Mouse (Mus musculus) olfactory bulb, adult 2 months (tissue): ENCODE data around the gene Prss35. TPM values are rescaled to one million over a fixed set of nuclear protein-coding genes. Genes with fewer than 3 reads are reported as not detected.

Experiments
- H3K27ac ChIP-seq: fragments of 200-500 bp; 2 replicates; pipeline ENCODE4 v1.5.1; 2012; ENCODE audit warnings: low read depth, low read length; ENCODE audit not compliant: insufficient read depth
- H3K4me1 ChIP-seq: fragments of 200-500 bp; 2 replicates; pipeline ENCODE4 v1.6.1; 2012; ENCODE audit warnings: low read length; ENCODE audit not compliant: control insufficient read depth, insufficient read depth
- H3K4me3 ChIP-seq: fragments of 200-500 bp; 2 replicates; pipeline ENCODE4 v1.5.1; 2012; ENCODE audit warnings: mild to moderate bottlenecking, low read depth, low read length, moderate library complexity; ENCODE audit not compliant: insufficient read depth
- CTCF ChIP-seq: fragments of 200-500 bp; IDR thresholded peaks from 2 replicates; pipeline ENCODE4 v1.5.1; 2012; ENCODE audit warnings: low read depth, mild to moderate bottlenecking, low read length, moderate library complexity; ENCODE audit not compliant: insufficient read depth
- POLR2A ChIP-seq: fragments of 200-500 bp; IDR thresholded peaks from 2 replicates; pipeline ENCODE4 v1.6.1; 2012; ENCODE audit warnings: mild to moderate bottlenecking, low read depth, low read length, moderate library complexity; ENCODE audit not compliant: insufficient read depth
- WGBS: fragments of 180-500 bp; shearing (Covaris S2); methylation state at CpG from one replicate; pipeline ENCODE4 v1.1.7; 2018; 5-methylcytosine and 5-hydroxymethylcytosine counted together
- polyA plus RNA-seq: library from polyadenylated mRNA; stranded (reverse); fragments of >200 nt; gene quantifications from 2 replicates; pipeline ENCODE4 v1.2.4, GENCODE M21; 2012; ENCODE audit warnings: low replicate concordance; ENCODE audit not compliant: missing spikeins, insufficient read depth, insufficient read length

Gene Prss35
- polyA plus RNA-seq, 1 experiment = not detected

- Histone ChIP-seq H3K27ac (no peak overlapping the region), H3K4me1 (peaks cover 8% of the 10 kb centered on the region), H3K4me3 (no peak overlapping the region)
- TF ChIP-seq CTCF (no peak), POLR2A (no peak)
- 65% methylated on average over 4 of the region's 4 CpGs for WGBS
Measured at GRCm38 (mm10) chr9:86778212-86778611, 34.8 kb downstream of the Prss35 start.

GRCm38 (mm10) chr9:86781426-86781825 lies 38.0 kb downstream of the Prss35 start:
- TF ChIP-seq CTCF = no peak
- no peak for TF ChIP-seq POLR2A
- H3K27ac ChIP-seq = no peak overlapping the region
- WGBS = 86% methylated on average over 4 of the region's 4 CpGs
- peaks cover 8% of the 10 kb centered on the region for H3K4me1 ChIP-seq
- H3K4me3 ChIP-seq = no peak overlapping the region

GRCm38 (mm10) chr9:86782836-86783235 lies 39.4 kb downstream of the Prss35 start:
- Histone ChIP-seq H3K4me1 (peaks cover 5% of the 10 kb centered on the region; the same call in 1 of the 2 replicates), H3K27ac (no peak overlapping the region), H3K4me3 (no peak overlapping the region)
- TF ChIP-seq POLR2A (no peak), CTCF (no peak)
- 54% methylated on average over 2 of the region's 2 CpGs for WGBS

- TF ChIP-seq CTCF = no peak
- peaks cover under 1% of the 10 kb centered on the region; the same call in 1 of the 2 replicates for H3K4me1 ChIP-seq
- no peak overlapping the region for H3K4me3 ChIP-seq
- H3K27ac ChIP-seq = no peak overlapping the region
- 68% methylated on average over 6 of the region's 6 CpGs for WGBS
Measured at GRCm38 (mm10) chr9:86789186-86789585, 45.7 kb downstream of the Prss35 start.

GRCm38 (mm10) chr9:86791927-86792326 lies 48.5 kb downstream of the Prss35 start:
- H3K4me1 ChIP-seq = no peaks in the 10 kb centered on the region

DNA sequence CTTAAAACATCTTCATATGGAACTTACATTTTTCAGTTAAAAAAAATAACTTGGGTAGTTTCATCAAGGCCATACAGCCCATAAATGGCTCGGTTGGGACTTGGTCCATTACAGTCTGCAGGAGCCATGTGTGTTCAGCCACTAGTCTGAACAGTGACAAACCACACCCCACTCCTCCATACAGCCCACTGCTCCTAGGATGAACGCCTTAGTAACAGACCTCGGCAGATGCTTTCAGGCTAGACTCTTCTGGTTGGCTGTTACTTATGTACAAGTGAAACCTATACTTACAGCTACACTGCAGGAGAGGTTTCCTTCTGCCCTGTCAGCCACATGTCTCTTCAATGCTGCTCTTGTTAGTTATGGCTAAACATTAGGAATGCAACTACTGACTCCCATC lies 51.8 kb downstream of the Prss35 start:
- 0 out of 2 replicates have a peak overlapping the region, but pooled peaks have one; percentile 37 for H3K27ac ChIP-seq
- peaks cover 3% of the 10 kb centered on the region; the same call in 1 of the 2 replicates for H3K4me1 ChIP-seq
- WGBS = 37% methylated on average over 3 of the region's 3 CpGs
- TF ChIP-seq POLR2A = no peak
- TF ChIP-seq CTCF = no peak
- no peak overlapping the region for H3K4me3 ChIP-seq

More at GRCm38 (mm10) chr9:86791927-86792326, 48.5 kb downstream of the Prss35 start:
- 88% methylated on average over 7 of the region's 7 CpGs for WGBS
- Histone ChIP-seq H3K4me3 (no peak overlapping the region), H3K27ac (no peak overlapping the region)
- TF ChIP-seq POLR2A (no peak), CTCF (no peak)

DNA sequence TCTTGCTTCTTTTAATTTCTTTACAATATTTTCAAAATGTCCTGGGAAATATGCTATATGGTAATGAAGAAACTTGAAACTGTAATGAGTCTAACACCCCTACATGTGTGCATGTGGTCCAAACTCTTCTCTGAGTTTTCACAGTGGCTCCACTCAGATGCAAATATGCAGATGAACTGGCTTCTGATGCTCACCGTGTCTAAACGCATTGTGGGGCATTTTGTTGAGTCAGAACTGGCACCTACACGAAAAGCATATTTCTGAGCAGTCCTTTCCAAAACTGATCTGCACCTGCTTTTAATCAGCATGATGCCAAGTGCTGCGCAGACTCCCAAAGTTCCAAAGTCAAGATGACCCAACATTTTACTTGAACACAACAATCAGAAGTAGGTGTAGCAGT lies 54.1 kb downstream of the Prss35 start:
- 62% methylated on average over 4 of the region's 4 CpGs for WGBS
- Histone ChIP-seq H3K27ac (no peak overlapping the region), H3K4me3 (no peak overlapping the region), H3K4me1 (peaks cover 3% of the 10 kb centered on the region; the same call in 1 of the 2 replicates)
- TF ChIP-seq CTCF = no peak
- TF ChIP-seq POLR2A = no peak

- H3K4me3 ChIP-seq = no peak overlapping the region
- TF ChIP-seq CTCF = no peak
- TF ChIP-seq POLR2A = no peak
Measured at GRCm38 (mm10) chr9:86798129-86798528, 54.7 kb downstream of the Prss35 start.

GRCm38 (mm10) chr9:86798686-86799085 lies 55.2 kb downstream of the Prss35 start:
- TF ChIP-seq POLR2A (no peak), CTCF (no peak)
- Histone ChIP-seq H3K27ac (0 out of 2 replicates have a peak overlapping the region, but pooled peaks have one; percentile 6), H3K4me1 (peaks cover 3% of the 10 kb centered on the region; the same call in 1 of the 2 replicates), H3K4me3 (no peak overlapping the region)
- WGBS = 49% methylated on average over 7 of the region's 7 CpGs

More at GRCm38 (mm10) chr9:86798129-86798528, 54.7 kb downstream of the Prss35 start:
- WGBS = 86% methylated on average over 5 of the region's 5 CpGs
- Histone ChIP-seq H3K27ac (no peak overlapping the region), H3K4me1 (peaks cover 3% of the 10 kb centered on the region; the same call in 1 of the 2 replicates)

DNA sequence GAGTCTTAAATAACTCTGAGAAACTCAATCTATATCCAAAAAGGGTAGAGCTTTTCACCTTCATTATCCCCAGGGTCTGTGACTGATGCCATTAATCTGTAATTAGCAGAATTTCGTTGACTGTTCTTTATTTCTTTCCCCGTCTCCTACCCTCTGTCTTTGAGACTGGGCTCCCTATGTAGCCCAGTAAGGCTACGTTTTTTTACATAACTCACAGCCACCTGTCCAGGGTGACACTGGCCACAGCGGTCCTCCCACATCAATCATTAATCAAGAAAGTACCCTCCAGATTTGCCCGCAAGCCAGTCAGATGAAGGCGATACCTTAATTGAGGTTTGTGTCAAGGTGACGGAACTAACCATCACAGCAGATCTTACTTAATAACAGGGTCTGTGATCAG lies 55.6 kb downstream of the Prss35 start:
- no peak overlapping the region for H3K4me3 ChIP-seq
- 0 out of 2 replicates have a peak overlapping the region, but pooled peaks have one; percentile 6 for H3K27ac ChIP-seq
- peaks cover 3% of the 10 kb centered on the region; the same call in 1 of the 2 replicates for H3K4me1 ChIP-seq
- WGBS = 63% methylated on average over 7 of the region's 7 CpGs
- TF ChIP-seq CTCF (no peak), POLR2A (no peak)
